ENCODE assay signal across 20 mouse cellular contexts in the genomic region with DNA sequence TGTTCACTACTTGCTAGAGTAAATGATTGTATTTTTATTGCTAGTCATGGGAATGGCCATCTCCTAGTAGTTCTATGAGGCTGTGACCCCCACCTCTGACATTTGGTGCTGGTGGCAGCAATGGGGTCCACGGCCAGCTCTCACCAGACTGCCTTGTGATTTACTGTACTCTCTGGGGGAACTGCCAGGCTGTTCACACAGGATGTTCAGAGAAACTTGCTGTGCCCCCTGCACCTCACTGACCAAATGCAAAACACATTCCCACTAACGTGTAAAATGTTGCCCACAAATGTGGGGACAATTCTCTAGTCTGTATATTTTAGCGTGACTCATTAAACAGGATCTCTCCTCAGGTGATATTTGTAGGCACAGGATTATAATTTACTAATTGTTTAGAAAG.
"Had no signal": no experiment of that assay in that cellular context is flagged by ENCODE, and none has a peak within 500 bp of the region (broad histone marks: within the 10 kb centered on the region; RNA-seq: fewer than 3 reads in every experiment).

No protein-coding gene starts in this region.

- H3K4me3 ChIP-seq: liver, embryonic 12.5 days; midbrain, embryonic 10.5 days; midbrain, embryonic 12.5 days; myocyte; neural tube, embryonic 13.5 days; neural tube, embryonic 15.5 days; stomach, embryonic 15.5 days had no signal

- H3K9ac ChIP-seq: liver, embryonic 12.5 days; liver, embryonic 14.5 days; lung, embryonic 14.5 days; midbrain, embryonic 12.5 days; neural tube, embryonic 13.5 days; neural tube, embryonic 15.5 days; stomach, embryonic 15.5 days had no signal

- H3K4me1 ChIP-seq: liver, embryonic 12.5 days; midbrain, embryonic 10.5 days; midbrain, embryonic 12.5 days; neural tube, embryonic 13.5 days; neural tube, embryonic 15.5 days; stomach, embryonic 15.5 days had no signal

- DNase-seq: lung, adult 18-20 months; lung, embryonic 14.5 days; lung, postnatal 10 days; lung, postnatal 4 days; midbrain, embryonic 14.5 days; right cerebral cortex, adult 18-20 months; right cerebral cortex, postnatal 25 days; right cerebral cortex, postnatal 4 days; thymus, adult 18-20 months; thymus, postnatal 14 days; thymus, postnatal 36 days had no signal

- H3K27ac ChIP-seq: liver, embryonic 12.5 days; liver, embryonic 14.5 days; midbrain, embryonic 10.5 days; midbrain, embryonic 12.5 days; neural tube, embryonic 13.5 days; neural tube, embryonic 15.5 days; stomach, embryonic 15.5 days; stomach, postnatal 0 days had no signal

- H3K36me3 ChIP-seq: liver, embryonic 12.5 days; midbrain, embryonic 12.5 days; neural tube, embryonic 13.5 days; neural tube, embryonic 15.5 days; stomach, embryonic 15.5 days had no signal

- H3K27me3 ChIP-seq: liver, embryonic 12.5 days; midbrain, embryonic 12.5 days; neural tube, embryonic 13.5 days; neural tube, embryonic 15.5 days; stomach, embryonic 15.5 days had no signal

- H3K9me3 ChIP-seq: liver, embryonic 12.5 days; midbrain, embryonic 10.5 days; midbrain, embryonic 12.5 days; neural tube, embryonic 13.5 days; neural tube, embryonic 15.5 days; stomach, embryonic 15.5 days had no signal

- H3K4me2 ChIP-seq: liver, embryonic 12.5 days; lung, embryonic 14.5 days; midbrain, embryonic 12.5 days; neural tube, embryonic 13.5 days; neural tube, embryonic 15.5 days; stomach, embryonic 15.5 days had no signal
